Mouse (Mus musculus): Measurements from ENCODE around the gene Nol12. TPM values are rescaled to one million over a fixed set of nuclear protein-coding genes. Genes with fewer than 3 reads are reported as not detected.
A peak's percentile ranks its signal among the peaks of the same experiment; 100 is the strongest.

Nol12 gene
- polyA plus RNA-seq, 1 experiment from 2014 or later: 46.0 TPM

DNA sequence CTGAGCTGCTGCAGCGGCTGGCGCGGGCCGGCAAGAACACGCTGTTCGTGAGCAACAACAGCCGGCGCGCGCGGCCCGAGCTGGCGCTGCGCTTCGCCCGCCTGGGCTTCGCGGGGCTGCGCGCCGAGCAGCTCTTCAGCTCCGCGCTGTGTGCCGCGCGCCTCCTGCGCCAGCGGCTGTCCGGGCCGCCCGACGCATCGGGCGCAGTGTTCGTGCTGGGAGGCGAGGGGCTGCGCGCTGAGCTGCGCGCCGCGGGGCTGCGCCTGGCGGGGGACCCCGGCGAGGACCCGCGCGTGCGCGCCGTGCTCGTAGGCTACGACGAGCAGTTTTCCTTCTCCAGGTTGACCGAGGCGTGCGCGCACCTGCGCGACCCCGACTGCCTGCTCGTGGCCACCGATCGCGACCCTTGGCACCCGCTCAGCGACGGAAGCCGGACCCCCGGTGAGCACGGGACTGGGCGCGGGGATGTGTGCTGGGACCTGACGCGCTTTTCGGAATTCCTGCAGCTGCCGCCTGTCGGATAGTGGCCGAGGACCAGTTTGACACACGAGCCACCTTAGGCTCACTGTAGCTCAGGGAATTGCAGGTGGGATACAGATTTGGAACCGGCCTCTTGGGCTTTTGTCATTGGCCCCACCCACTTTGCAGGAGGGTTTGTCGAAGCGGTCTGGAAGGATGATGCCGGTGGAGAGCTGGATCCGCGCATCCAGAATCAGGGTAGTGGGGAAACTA, 20.5 kb upstream of the Nol12 start:
- Histone ChIP-seq H3K27ac (ENCODE audit: low read depth) (peak overlapping the region; percentile 87), H3K4me1 (replicated peaks; ENCODE audit: control insufficient read depth, insufficient read depth, low read length) (peaks cover 24% of the 10 kb centered on the region), H3K27me3 (replicated peaks; ENCODE audit: control insufficient read depth, insufficient read depth, low read length) (no peaks in the 10 kb centered on the region), H3K4me3 (ENCODE audit: low read depth, low read length) (peak overlapping the region; percentile 71), H3K36me3 (ENCODE audit: control insufficient read depth, insufficient read depth, low read length) (peaks cover 43% of the 10 kb centered on the region), H3K4me2 (ENCODE audit: low read length) (peak overlapping the region; percentile 97), H3K9ac (ENCODE audit: low read length) (peak overlapping the region; percentile 69), H3K9me3 (ENCODE audit: control insufficient read depth, low read length) (no peaks in the 10 kb centered on the region)
- peak; percentile 73 for DNase-seq (ENCODE audit: low spot score)
- ATAC-seq (replicated peaks; ENCODE audit: low FRiP score, low TSS enrichment, low read depth): peak; percentile 57
- under 1% methylated on average over 85 of the region's 87 CpGs for WGBS

DNA sequence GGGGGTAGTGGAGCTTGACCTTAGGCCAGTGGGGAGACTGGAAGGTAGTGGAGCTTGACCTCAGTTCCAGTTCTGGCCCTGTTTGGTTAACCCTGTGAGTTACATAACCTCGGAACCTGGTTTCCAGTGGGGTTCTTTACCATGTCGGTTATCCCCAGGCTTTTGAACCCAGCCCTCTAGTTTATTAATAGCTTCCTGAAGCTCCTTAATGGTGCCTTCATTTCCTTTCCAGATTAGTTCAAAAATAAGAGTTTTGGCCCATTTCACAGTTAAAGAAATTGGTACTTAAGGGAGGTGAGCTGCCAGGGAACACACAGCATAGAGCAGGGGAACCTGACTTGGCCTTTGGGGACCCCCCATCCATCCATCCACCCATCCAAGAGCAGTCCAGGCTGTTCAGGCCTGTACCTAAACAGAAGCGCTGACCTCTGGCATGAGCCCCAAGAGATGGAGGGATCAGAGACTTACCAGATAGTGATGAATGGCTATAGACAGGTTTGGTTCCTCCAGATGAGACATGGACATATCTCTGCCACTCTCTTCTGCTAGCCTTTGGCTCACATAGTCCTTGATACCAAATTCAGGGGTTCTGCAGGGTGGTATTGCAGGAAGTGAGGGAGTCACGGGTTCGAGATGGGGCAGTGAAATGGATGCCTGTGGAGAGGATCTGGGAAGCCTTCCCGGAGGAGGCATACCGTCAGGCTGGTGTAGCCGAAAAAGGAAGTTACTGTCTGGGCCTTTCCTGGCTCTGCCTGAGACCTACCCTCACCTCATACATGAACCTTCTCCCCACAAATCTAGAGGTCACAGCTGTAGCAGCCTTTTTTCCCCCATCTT, 19.7 kb upstream of the Nol12 start:
- H3K27ac ChIP-seq (ENCODE audit: low read depth): no peak overlapping the region
- 54% methylated on average over 8 of the region's 8 CpGs for WGBS
- ATAC-seq (replicated peaks; ENCODE audit: low FRiP score, low TSS enrichment, low read depth): no peak
- peak overlapping the region; percentile 69 for H3K9ac ChIP-seq (ENCODE audit: low read length)
- H3K9me3 ChIP-seq (ENCODE audit: control insufficient read depth, low read length): no peaks in the 10 kb centered on the region
- H3K4me1 ChIP-seq (replicated peaks; ENCODE audit: control insufficient read depth, insufficient read depth, low read length): peaks cover 24% of the 10 kb centered on the region
- H3K27me3 ChIP-seq (replicated peaks; ENCODE audit: control insufficient read depth, insufficient read depth, low read length): no peaks in the 10 kb centered on the region
- H3K36me3 ChIP-seq (ENCODE audit: control insufficient read depth, insufficient read depth, low read length): peaks cover 43% of the 10 kb centered on the region
- peak overlapping the region; percentile 71 for H3K4me3 ChIP-seq (ENCODE audit: low read depth, low read length)
- DNase-seq (ENCODE audit: low spot score): no peak
- peak overlapping the region; percentile 97 for H3K4me2 ChIP-seq (ENCODE audit: low read length)

DNA sequence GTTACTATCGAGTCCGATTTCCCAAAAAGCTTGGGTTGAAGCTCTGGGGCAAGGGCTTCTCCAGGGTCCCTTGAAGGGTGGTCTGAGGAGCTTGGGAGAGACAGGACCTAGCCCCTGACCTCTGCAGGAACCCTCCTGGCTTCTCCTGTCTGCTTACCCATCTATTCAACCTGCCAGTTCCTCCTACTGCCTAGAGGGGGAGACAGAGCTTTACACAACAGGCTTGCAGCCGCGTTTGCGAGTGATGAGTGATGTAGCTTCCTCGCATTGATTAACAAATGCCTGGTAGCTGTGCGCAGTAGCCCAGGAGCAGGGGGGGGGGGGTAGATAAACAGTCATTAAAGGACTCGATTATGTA, 19.1 kb upstream of the Nol12 start:
- Histone ChIP-seq H3K4me1 (replicated peaks; ENCODE audit: control insufficient read depth, insufficient read depth, low read length) (peaks cover 24% of the 10 kb centered on the region), H3K4me2 (ENCODE audit: low read length) (peak overlapping the region; percentile 97), H3K4me3 (ENCODE audit: low read depth, low read length) (peak overlapping the region; percentile 71), H3K9ac (ENCODE audit: low read length) (0 out of 2 replicates have a peak overlapping the region, but pooled peaks have one; percentile 10), H3K27me3 (replicated peaks; ENCODE audit: control insufficient read depth, insufficient read depth, low read length) (no peaks in the 10 kb centered on the region), H3K27ac (ENCODE audit: low read depth) (no peak overlapping the region), H3K9me3 (ENCODE audit: control insufficient read depth, low read length) (no peaks in the 10 kb centered on the region), H3K36me3 (ENCODE audit: control insufficient read depth, insufficient read depth, low read length) (peaks cover 37% of the 10 kb centered on the region)
- ATAC-seq (replicated peaks; ENCODE audit: low FRiP score, low TSS enrichment, low read depth) (no peak), DNase-seq (ENCODE audit: low spot score) (peak; percentile 82)
- 8% methylated on average over 8 of the region's 8 CpGs for WGBS

DNA sequence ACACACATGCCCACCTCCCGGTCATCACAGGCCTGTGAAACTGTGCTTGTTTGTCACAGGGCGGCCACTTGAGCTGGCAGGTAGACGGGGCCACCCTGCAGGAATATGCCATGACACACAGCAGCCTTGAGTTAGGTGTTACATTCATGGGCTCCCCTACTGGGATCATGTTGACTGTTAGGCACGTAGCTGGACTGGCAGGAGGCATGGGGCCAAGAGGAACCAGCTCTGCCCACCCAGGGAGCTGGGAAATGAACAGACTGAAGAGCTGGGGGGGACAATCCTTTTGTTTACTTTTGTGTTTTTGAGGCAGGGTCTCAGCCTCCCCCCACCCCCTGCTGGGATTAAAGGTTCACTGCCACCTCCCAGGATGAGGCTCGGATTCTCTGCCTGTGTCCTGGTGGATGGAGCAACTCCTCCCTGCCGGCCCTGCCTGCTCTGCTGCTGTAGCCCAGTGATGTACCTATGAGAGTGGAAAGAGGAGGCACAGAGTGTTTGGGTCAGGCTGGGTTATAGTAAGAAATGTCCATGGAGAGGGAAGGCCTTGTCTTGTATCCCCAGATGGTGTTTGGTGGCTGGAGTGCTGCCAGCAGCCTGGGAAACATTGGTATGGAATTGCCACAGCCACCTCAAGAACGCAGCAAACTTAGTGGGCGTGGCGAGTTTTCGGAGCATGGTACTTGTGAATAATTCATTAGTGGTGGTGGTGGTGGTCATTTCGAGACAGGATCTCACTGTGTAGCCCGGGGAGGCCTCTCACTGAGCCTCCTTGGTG, 18.5 kb upstream of the Nol12 start:
- Histone ChIP-seq H3K4me2 (ENCODE audit: low read length) (peak overlapping the region; percentile 97), H3K9ac (ENCODE audit: low read length) (0 out of 2 replicates have a peak overlapping the region, but pooled peaks have one; percentile 10), H3K36me3 (ENCODE audit: control insufficient read depth, insufficient read depth, low read length) (peaks cover 31% of the 10 kb centered on the region), H3K9me3 (ENCODE audit: control insufficient read depth, low read length) (no peaks in the 10 kb centered on the region), H3K4me1 (replicated peaks; ENCODE audit: control insufficient read depth, insufficient read depth, low read length) (peaks cover 24% of the 10 kb centered on the region), H3K27ac (ENCODE audit: low read depth) (no peak overlapping the region), H3K4me3 (ENCODE audit: low read depth, low read length) (peak overlapping the region; percentile 21), H3K27me3 (replicated peaks; ENCODE audit: control insufficient read depth, insufficient read depth, low read length) (no peaks in the 10 kb centered on the region)
- no peak for DNase-seq (ENCODE audit: low spot score)
- WGBS: 68% methylated on average over 12 of the region's 12 CpGs
- ATAC-seq (replicated peaks; ENCODE audit: low FRiP score, low TSS enrichment, low read depth): no peak

DNA sequence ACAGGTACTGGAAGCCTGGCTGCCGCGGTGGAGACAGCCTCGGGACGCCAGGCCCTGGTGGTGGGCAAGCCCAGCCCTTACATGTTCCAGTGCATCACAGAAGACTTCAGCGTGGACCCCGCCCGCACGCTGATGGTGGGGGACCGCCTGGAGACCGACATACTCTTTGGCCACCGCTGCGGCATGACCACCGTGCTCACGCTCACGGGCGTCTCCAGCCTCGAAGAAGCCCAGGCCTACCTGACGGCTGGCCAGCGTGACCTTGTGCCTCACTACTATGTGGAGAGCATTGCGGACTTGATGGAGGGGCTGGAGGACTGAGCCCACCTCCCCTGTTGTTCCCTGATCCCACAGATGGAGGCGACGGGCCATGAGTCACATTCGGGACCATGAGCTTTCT, 16.6 kb upstream of the Nol12 start:
- 92% methylated on average over 23 of the region's 23 CpGs for WGBS
- ATAC-seq (replicated peaks; ENCODE audit: low FRiP score, low TSS enrichment, low read depth): no peak

DNA sequence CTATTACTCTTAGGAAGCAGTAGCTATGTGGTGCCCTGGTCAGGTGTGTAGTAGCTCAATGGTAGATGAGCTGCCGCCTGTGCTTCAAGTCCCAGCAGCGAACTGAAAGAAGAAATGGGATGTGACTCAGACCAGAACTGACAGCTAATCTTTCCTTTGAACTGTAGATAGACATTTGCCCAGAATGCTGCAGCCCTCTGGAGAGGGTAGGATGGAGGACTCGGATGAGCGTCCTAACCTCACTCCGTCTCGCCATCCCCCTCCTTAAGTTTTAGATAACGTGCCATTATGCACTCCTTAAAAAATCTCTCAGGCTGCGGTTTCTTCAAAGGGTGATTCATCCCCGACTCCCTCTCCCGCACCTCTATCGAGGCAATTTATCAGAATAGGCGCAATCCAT, 14.8 kb upstream of the Nol12 start:
- Histone ChIP-seq H3K4me1 (replicated peaks; ENCODE audit: control insufficient read depth, insufficient read depth, low read length) (peaks cover 20% of the 10 kb centered on the region), H3K27ac (ENCODE audit: low read depth) (no peak overlapping the region), H3K27me3 (replicated peaks; ENCODE audit: control insufficient read depth, insufficient read depth, low read length) (no peaks in the 10 kb centered on the region), H3K9ac (ENCODE audit: low read length) (no peak overlapping the region), H3K9me3 (ENCODE audit: control insufficient read depth, low read length) (no peaks in the 10 kb centered on the region), H3K4me2 (ENCODE audit: low read length) (no peak overlapping the region), H3K36me3 (ENCODE audit: control insufficient read depth, insufficient read depth, low read length) (peaks cover 16% of the 10 kb centered on the region), H3K4me3 (ENCODE audit: low read depth, low read length) (no peak overlapping the region)
- ATAC-seq (replicated peaks; ENCODE audit: low FRiP score, low TSS enrichment, low read depth) (no peak), DNase-seq (ENCODE audit: low spot score) (no peak)
- WGBS: 67% methylated on average over 12 of the region's 12 CpGs

More for the DNA sequence above, 16.6 kb upstream of the Nol12 start:
- no peaks in the 10 kb centered on the region for H3K27me3 ChIP-seq (replicated peaks; ENCODE audit: control insufficient read depth, insufficient read depth, low read length)
- H3K4me3 ChIP-seq (ENCODE audit: low read depth, low read length): no peak overlapping the region
- no peak overlapping the region for H3K4me2 ChIP-seq (ENCODE audit: low read length)
- no peak overlapping the region for H3K9ac ChIP-seq (ENCODE audit: low read length)
- H3K36me3 ChIP-seq (ENCODE audit: control insufficient read depth, insufficient read depth, low read length): peaks cover 16% of the 10 kb centered on the region
- peaks cover 24% of the 10 kb centered on the region for H3K4me1 ChIP-seq (replicated peaks; ENCODE audit: control insufficient read depth, insufficient read depth, low read length)
- H3K9me3 ChIP-seq (ENCODE audit: control insufficient read depth, low read length): no peaks in the 10 kb centered on the region
- no peak for DNase-seq (ENCODE audit: low spot score)
- H3K27ac ChIP-seq (ENCODE audit: low read depth): no peak overlapping the region

DNA sequence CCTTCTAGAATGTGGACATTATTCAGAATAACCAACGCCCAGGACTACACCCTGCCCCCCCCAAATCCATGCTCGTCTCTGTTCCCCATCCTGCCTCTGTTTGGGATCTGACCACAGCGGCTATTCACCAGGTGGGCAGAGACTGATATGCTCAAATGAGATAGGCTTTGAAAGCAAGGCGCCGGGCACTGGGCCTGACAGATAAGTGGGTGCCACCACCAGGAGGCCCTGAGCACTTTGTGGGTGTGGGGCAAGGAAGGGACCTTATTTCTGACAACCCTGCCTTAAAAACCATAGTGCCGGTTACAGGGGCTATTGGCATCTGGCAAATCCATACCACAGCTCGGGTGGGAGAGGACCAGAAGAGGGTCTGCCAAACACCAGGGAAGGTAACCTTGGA, 12.0 kb upstream of the Nol12 start:
- ATAC-seq (replicated peaks; ENCODE audit: low FRiP score, low TSS enrichment, low read depth): no peak
- no peak for DNase-seq (ENCODE audit: low spot score)
- Histone ChIP-seq H3K4me3 (ENCODE audit: low read depth, low read length) (no peak overlapping the region), H3K27me3 (replicated peaks; ENCODE audit: control insufficient read depth, insufficient read depth, low read length) (no peaks in the 10 kb centered on the region), H3K4me1 (replicated peaks; ENCODE audit: control insufficient read depth, insufficient read depth, low read length) (peaks cover 19% of the 10 kb centered on the region), H3K36me3 (ENCODE audit: control insufficient read depth, insufficient read depth, low read length) (peaks cover 16% of the 10 kb centered on the region), H3K9ac (ENCODE audit: low read length) (no peak overlapping the region), H3K27ac (ENCODE audit: low read depth) (no peak overlapping the region), H3K4me2 (ENCODE audit: low read length) (no peak overlapping the region), H3K9me3 (ENCODE audit: control insufficient read depth, low read length) (no peaks in the 10 kb centered on the region)
- WGBS: 87% methylated on average over 7 of the region's 7 CpGs

DNA sequence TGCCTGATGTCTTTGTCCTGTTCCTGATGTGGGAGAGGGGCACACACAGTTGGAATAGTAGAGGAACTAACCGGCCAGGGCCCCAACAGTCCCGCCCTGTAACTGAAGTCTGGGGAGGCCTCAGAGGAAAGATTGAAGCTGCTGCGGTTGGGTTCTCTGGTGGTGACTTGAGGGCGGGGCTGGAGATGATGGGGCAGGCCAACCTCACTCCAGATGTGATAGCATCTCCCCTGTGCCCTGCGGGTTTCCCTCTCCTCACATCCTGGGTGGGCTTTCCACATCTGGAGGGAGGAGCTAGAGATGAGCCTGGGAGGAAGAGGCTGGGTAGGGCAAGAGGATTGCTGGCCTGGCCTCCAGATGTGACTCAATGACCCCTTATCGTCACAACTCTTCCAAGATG, 11.1 kb upstream of the Nol12 start:
- Histone ChIP-seq H3K4me3 (ENCODE audit: low read depth, low read length) (no peak overlapping the region), H3K9me3 (ENCODE audit: control insufficient read depth, low read length) (no peaks in the 10 kb centered on the region), H3K27me3 (replicated peaks; ENCODE audit: control insufficient read depth, insufficient read depth, low read length) (no peaks in the 10 kb centered on the region), H3K27ac (ENCODE audit: low read depth) (no peak overlapping the region), H3K4me1 (replicated peaks; ENCODE audit: control insufficient read depth, insufficient read depth, low read length) (peaks cover 19% of the 10 kb centered on the region), H3K4me2 (ENCODE audit: low read length) (no peak overlapping the region), H3K36me3 (ENCODE audit: control insufficient read depth, insufficient read depth, low read length) (peaks cover 13% of the 10 kb centered on the region), H3K9ac (ENCODE audit: low read length) (no peak overlapping the region)
- DNase-seq (ENCODE audit: low spot score): no peak
- ATAC-seq (replicated peaks; ENCODE audit: low FRiP score, low TSS enrichment, low read depth): no peak
- 63% methylated on average over 6 of the region's 6 CpGs for WGBS

All from intestine, embryonic 14.5 days (tissue).